Mouse (Mus musculus) erythroid progenitor cell, adult 5-6 weeks (primary cell): ENCODE results near the gene S100a1. TPM values are rescaled to one million over a fixed set of nuclear protein-coding genes. Genes with fewer than 3 reads are reported as not detected.

Experiments
- ATAC-seq: replicated peaks from 2 replicates; pipeline ENCODE4 v1.8.0; 2016; ENCODE audit warnings: moderate number of reproducible peaks, mild to moderate bottlenecking, moderate TSS enrichment, inconsistent platforms; ENCODE audit not compliant: poor library complexity, low FRiP score, severe bottlenecking
- total RNA-seq, 2 experiments: library from RNA; stranded (forward) in 1 of 2; stranded (reverse) in 1 of 2; fragments of 150-400 nt in 1 of 2; fragments of 186-747, 209-891 nt in 1 of 2; gene quantifications; 2 replicates each; pipeline versions ENCODE4 v1.2.3 to v1.2.4; 2015 to 2017; ENCODE audit warnings: low replicate concordance in 2 of 2

Gene S100a1
- total RNA-seq (2015; ENCODE audit: low replicate concordance) (27.7 and 33.9 TPM in 2 replicates), total RNA-seq (2017; ENCODE audit: low replicate concordance) (18.2 and 22.8 TPM in 2 replicates)

DNA sequence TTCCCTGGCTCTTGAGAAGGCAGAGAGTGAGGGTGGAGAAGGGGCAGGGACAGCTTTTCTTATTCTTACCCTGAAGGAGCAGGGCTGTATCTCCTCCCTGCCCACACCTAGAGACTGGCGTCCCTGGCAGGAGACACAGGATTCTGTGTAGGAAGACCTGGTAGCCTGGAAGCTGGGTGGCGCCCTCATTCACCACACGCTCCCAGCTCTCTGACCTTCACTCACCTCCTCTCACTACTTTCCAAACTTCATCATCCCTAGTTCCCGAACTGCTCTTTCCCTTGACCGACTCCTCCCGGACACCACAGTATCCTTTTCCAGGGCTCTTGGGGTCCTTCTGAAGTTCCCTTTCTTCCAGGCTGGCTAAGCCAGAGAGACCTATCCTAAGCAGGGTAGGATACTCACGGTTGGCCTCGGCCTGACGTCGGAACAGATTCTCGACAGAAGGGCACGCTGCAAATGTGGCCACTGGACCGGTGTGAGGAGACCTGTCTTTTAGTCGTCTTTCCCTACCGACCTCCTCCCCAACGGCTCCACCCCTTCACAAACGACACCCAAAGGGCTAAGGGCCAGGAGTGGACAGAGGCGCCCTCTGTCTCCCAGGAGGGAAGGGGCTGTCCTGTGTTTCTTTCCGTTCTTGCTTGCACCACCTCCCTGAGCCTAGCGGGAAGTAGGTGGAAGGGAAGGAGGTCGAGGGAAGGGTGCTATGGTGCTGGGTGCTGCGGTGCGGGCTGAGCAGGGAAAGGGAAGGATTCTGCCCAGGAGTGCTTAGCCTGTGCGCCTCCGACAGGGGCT lies at the start of gene S100a1, which contains the start of gene S100a13:
S100a1 (minus strand) TSS at position 597 of the 795 bp plus-strand sequence.
S100a13 (plus strand) TSS at position 640 of the 795 bp plus-strand sequence.
- peak; percentile 64 for ATAC-seq

DNA sequence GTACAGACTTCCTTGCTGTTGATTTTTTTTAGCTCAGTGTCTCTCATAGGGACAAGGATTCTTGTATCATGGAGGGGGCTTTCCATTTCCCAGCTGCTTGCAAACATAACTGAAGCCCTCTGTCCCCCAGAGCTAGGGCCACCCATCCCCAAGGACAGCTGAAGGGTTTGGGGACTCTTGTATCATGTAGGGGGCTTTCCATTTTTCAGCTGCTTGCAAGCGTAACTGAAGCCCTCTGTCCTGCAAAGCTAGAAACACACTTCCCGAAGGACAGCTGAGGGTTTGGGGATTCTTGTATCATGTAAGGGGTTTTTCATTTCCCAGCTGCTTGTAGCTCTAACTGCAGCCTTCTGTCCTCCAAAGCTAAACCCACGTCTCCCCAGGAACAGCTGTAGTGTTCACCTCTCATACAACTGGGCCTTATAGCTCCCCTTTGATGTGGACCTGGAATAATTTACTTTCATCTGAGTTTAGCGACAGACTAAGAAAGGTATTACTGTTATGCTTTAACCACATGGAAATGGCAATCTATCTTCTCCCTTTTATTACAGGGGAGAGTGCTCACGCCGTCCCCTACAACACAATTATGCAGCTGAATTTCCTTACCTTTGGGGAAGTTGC lies 45.9 kb upstream of the S100a1 start, which contains the start of gene S100a3:
S100a3 (plus strand) TSS at position 571 of the 621 bp plus-strand sequence.
- no peak for ATAC-seq

DNA sequence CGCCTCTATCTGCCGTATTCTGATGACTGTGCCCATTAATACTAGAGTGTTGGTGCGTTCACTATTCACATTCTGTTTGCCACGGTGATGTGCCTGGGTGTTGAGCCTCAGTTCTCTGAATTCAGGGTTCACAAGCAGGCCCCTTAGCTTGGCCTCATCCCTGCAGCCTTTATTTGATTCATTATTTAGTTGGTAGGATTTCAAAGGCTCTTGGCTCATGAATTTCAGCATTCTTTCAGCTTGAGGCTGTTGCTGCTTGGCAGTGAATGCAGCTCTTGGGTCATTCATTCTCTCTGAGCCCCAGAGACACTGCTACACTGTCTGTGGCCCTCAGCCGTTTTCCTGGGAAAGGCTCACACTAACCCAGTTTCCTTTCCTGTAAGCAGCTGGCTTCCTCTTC lies 41.8 kb upstream of the S100a1 start:
- ATAC-seq = no peak

- ATAC-seq = no peak
These were observed 38.0 kb upstream of the S100a1 start for GRCm38 (mm10) chr3:90552231-90552630.

DNA sequence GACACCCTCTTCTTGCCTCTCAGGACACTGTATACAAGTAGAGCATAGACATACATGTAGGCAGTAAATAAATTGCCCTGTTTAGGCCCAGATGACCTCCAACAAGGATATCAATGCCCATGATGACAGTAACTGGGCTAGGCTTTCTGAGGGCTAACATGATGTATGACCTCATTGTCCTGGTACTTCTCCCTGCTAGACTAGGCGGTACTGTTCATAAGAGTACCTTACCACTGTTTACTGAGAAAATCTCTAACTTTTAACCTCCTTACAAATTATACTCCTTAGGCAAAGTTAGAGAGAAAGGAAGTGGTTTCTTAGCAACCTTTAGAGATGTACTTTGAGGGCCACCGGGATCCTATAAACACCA lies 36.2 kb upstream of the S100a1 start:
- ATAC-seq = no peak

DNA sequence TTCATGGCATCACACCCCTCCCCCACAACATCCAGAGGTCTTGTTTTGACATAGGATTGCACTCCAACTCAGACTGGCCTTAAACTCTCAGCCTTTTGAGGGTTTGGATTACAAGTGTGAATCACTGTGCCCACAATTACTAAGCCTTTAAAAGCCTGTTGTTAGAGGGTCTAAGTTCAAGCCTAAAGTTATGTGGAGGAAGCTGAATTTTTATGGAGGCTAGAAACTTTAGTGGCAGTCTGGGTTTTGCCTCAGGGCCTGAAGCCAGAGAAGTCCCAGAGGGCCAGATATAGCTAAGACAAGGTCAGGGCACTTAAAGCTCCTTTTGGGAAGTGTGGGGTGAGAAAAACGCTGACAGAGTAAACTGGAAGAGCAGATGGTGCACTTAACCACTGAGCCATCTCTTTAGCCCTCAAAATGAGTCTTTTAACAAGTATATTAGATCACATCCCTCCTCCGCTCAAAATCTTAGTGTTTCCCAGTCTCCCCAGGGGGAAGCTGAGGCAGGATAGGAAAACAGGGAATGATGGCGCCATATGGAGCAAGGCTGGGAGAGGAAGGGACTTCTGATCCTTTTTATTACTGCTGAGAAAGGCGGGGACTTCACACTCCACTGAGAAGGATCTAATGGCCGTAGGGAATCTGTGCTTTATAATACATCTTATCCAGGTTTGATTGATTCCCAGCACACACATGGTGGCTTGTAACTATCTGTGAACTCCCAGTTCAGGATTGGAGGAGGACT lies 35.7 kb upstream of the S100a1 start:
- no peak for ATAC-seq

DNA sequence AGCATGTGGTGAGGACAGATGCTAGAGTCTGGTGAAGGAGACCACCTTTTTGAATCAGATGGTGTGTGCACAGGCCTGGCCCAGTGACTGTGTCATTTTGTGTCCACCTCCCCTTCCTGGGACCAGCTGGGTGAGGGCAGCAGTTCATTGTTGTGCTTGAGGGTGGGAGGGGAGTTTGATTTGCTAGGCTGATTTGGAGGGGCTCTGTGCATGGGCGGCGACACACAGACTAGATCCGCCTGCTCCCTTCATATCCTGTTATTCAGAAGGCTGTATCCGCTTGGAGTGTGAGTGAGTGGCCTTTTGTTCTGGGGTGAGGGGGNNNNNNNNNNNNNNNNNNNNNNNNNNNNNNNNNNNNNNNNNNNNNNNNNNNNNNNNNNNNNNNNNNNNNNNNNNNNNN lies 26.7 kb upstream of the S100a1 start:
- no peak for ATAC-seq

DNA sequence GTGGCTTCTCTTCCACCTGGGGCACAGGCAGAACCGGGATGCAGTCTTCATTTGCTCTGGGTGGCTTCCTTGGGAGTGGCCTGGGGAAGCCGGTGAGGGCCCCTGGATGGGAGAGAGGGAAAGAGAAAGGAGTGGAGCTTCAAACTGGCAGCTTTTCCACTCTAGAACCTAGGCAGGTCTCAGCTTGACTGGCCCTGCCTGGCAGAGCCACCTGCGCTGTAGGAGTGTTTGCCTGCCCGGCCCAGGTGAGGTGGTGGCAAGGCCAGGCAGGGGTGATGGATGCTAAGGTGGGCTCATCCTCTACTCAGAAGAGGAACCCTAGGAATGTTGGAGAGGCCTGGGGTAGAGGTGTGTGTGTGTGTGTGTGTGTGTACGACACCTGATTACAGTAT lies 23.7 kb upstream of the S100a1 start:
- no peak for ATAC-seq

DNA sequence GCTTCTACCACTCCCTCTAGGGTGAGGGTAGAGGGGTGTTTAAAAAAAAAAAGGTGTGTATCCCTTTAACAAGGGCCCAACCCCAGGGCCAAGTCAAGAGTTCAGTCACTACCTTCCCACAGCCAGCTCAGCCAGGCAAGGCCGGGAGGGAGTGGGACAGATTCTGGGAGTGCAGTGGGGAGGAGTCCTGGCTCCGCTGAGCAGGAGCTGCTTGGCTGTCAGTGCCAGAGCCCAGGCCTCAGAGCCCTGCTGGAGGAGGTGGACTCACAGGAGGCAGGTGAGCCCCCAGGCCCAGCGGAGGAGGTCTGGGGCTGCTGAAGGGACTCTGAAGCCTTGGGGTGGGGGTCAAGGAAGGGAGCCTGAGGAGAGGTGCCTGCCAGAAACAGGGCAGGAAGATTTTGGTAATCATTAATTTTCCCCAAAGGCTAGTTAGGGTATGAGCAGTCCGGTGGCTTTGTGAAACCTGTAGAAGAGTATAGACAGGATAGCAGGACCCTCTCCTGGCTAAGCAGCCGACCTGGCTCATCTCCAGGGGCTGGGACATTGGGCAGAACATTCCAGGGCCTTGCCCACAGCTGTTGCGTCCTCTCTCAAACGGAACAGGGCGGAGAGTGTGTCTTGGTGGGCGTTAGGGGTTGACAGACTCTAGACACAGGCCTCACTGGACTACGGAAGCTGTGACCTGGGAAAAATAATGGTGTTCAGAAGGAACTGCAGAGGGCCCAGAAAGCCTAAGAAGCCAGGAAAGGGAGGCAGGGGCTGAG lies 23.1 kb upstream of the S100a1 start, which contains the start of gene S100a16:
S100a16 (plus strand) TSS at position 114 of the 764 bp plus-strand sequence.
- ATAC-seq = no peak

DNA sequence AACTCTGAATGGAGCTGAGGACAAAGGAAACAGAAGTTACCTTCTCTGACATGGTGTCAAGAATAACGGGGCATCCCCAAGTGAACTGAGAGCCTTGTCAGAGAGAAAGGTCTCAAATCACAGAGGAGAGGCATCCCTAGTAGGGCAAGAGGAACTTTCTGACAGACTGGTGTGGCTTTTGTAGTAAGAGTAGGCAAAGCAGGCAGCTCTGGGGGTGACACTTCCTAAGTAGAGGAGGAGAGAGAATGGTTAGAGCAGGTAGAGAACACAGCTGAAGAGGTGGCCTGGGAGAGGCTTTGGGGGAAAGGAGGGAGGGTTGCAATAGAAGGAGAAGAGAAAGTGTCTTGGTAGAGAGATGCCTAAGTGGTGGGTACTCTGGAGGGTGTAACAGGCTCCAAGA lies 21.3 kb upstream of the S100a1 start:
- ATAC-seq = no peak

DNA sequence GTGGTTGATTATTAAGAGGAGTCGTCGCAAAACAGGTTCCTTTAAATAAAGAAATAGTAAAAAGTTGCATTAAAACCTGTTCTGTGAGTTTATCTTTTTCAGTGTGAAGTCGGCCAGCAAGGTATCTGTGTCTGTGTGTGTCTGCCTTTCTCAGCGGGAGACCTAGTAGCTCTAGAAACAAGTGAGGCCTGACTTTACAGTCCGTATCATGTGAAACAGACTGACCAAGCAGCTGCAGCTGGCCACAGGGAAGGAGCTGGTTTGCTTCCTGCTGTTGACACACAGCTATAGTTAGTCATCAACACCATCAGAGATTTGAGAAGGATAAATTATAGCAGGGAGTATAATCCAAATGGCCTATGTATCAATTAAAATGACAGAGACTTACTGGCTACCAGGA lies 17.5 kb upstream of the S100a1 start:
- no peak for ATAC-seq

- ATAC-seq = no peak
These were observed 13.2 kb upstream of the S100a1 start for GRCm38 (mm10) chr3:90527291-90527873.

GRCm38 (mm10) chr3:90526580-90526979 lies 12.4 kb upstream of the S100a1 start, which contains the start of gene S100a14:
S100a14 (plus strand) TSS chr3:90526856.
- peak; percentile 87 for ATAC-seq

GRCm38 (mm10) chr3:90526076-90526475 lies 11.9 kb upstream of the S100a1 start:
- 0 out of 2 replicates have a peak, but pooled peaks have one; percentile 17 for ATAC-seq

GRCm38 (mm10) chr3:90525421-90525820 lies 11.2 kb upstream of the S100a1 start:
- peak; percentile 79 for ATAC-seq

GRCm38 (mm10) chr3:90517711-90518110 lies 3.5 kb upstream of the S100a1 start:
- no peak for ATAC-seq

- no peak for ATAC-seq
These were observed 1.6 kb upstream of the S100a1 start for GRCm38 (mm10) chr3:90515789-90516188.

DNA sequence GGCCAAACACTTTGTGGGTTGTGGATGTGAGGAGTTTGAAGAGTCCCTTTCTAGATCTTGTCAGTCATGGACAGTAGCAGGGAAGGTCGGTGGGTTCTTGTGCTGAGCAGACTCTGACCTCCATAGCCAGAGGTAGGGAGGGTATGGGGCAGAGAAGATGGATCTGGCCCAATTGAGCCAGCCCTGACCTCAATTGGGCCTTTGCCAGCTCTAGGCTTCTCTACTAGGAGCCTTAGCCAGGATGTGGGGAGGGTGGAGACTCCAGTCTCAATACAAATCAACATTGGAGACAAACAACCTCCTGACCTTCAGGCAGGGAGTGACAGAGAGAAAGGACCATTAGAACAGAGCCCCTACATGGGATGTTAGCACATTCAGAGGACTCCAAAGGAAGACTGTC lies 1.1 kb upstream of the S100a1 start:
- no peak for ATAC-seq

GRCm38 (mm10) chr3:90514691-90515090 lies 499 bp upstream of the S100a1 start:
- peak; percentile 92 for ATAC-seq
